Mouse (Mus musculus): Measurements from ENCODE around the gene Sept9.

Sept9 gene

DNA sequence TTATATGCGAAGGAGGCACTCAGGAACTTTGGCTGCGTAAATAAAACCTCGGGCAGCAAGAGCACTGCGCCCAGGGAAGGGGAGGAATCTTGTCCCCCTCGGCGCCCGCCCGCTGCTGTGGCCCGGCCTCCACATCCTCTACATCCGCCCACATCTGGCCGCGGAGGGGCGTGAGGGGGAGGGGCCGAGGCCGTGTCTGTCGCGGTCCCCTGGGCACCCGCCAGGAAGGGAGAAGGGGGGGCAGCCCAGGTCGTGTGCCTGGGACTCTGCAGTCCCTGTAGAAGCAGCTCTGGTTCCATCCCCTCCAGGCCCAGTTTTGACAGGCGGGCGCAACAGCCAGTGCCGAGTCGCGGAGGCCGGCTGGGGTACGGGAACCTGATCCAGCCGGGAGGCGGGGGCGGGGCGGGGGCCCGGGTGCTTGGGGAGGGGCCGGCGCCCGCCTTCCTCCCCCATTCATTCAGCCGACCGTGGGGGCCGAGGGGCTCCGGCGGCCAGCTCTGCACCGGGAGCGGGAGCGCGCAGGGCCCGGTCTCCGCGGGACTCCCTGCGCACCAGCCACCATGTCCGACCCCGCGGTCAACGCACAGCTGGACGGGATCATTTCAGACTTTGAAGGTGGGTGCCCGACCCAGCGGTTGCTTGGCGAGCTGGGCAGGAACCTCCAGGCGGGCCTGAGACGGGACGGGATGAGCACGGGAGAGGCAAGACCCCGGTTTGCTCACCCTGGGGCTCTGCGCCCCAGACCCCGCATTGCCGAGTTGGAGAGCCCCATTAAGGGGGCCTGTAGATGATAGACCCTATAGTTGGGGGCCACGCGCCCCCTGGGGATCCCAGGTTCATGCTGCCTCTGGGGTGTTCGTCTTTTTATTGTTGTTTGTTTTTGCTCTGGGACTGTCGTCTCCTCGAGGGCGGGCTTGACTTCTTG lies 66.8 kb downstream of the Sept9 start:
- no peak for DNase-seq (ENCODE audit: low read depth)

DNA sequence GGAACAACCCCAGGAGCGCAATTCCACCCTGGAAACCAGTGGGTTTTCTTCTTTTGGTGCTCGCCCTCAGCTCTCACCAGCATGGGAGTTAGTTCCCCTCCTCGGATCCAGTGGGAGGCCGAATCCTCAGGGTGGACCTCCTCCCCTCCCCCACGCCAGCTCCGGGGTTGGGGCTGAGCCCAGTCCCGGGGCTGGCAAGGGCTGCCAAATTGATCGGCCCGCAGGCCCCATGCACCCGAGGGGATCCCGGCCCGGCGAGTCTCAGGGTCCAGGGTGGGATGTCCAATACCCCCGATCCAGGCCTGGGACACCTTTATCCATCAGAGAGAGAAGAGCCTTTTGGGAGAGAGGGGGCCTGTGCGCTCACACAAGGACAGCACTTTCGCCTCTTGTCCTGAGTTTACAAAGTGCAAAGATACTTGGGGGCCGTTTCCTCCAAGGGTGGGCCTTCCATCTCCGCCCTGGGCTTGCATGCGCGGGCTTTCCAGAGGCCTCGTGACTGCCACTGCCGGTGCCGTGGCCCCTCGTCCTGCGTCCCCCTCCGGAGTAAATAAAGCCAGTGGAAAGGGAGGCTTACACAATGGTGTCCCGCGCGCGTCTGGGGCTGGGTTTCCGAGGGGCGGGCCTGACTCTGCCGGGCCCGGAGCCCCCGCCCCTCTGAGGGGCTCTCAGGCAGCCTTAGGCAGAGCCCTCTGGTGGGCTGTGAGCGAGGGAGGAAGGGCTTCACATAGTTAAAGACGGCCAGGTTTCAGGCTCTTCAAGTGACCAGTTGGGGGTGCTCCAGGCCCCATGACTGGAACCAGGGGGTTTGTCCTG lies 67.7 kb downstream of the Sept9 start:
- no peak for DNase-seq (ENCODE audit: low read depth)

DNA sequence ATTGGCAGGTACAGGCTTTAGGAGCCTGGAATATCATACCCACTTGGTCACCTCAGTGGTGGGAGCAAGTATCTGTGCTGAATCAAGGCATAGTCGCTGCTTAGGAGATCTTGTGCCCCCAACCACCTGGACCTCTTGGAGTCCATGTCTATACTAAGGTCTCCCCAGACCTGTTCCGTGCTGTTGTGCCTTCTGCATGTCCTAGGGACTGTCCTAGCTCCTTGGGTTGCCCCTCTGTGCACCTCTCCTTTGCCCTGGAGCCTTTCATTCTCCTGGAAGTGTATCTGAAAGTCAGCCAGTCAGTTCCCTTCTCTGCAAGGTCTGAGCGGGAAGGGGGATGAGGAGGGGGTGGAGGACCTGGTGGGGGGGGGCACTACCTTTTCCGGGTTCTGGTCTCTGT lies 68.4 kb downstream of the Sept9 start:
- DNase-seq (ENCODE audit: low read depth): no peak

DNA sequence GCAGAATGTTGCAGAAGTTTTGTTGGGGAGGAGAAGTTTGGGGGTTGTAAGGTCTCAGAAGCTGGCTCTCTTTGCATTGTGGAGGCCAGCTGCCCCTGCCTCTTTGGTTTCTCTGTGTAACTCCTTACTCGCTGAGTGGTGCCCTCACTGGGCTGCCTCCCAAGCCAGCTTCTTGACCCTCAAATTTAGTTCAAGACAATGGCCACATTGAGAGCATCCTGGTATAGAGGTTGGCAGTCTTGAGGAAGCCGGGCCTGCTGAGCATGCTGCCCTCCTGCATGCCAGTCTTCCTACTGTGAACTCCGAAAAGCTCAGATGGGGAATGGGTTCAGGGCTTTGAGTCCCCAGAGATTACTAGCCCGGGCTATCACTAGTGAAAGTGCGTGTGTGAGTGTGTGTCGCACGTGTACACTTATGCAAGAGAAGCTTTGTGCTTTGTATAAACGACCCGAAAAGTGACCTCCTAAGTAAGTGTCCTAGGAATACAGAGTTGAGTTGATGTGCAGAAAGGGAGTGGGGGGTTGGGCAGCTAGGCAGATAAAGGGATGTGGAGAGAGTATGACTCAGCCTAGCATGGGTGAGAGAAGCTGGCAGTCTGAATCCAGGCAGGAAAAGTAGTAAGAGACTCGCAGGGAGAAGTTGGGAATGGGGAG lies 69.0 kb downstream of the Sept9 start:
- DNase-seq (ENCODE audit: low read depth): no peak

DNA sequence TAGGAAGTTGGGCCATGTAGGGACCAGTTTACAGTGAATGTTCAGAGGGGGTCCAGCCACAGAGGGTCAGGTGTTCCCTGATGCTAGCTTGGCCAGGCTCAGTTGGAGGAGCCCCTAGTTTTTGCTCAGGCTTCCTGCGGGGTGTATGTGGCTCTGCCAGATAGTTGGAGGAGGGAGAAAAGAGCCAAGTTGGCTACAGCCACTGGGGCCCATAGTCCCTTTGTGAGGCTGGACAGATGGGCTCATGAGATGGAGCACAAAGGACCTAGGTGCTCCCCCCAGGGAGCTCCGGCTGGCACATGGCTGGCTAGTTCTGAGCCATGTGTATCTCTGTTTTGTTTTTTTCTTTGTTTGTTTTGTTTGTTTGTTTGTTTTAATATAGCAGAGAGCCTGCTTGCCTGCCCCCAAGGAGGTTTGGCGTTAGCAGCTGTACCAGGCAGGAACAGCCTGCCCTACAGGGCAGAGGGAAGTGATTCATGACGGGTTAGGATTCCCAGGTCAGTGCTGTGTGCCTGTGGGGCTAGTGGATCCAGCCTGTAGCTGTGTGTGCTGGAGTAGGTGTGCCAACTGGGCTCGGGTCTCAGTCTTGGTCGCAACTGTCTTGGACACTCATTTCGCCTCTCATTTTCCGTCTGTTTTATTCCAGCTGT lies 69.7 kb downstream of the Sept9 start:
- DNase-seq (ENCODE audit: low read depth): no peak

DNA sequence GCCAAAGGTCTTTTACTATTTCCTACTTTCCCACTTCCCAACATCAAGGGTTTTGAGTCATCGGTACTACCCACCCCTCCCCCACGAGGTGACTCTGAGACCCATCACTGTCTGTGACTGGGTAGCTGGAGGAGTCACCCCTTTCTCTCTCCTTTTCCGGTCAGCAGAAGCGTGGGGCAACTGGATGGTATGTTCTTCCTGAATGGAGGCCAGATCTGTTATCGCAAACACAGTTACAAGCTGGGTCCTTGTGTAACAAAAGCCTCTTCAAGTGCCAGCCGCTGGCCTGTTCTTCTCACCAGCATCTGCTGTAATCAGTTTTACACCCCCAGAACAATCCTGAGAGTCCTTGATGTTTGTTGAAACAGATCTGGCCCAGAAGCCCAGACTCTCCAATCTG lies 70.5 kb downstream of the Sept9 start:
- DNase-seq (ENCODE audit: low read depth): no peak

DNA sequence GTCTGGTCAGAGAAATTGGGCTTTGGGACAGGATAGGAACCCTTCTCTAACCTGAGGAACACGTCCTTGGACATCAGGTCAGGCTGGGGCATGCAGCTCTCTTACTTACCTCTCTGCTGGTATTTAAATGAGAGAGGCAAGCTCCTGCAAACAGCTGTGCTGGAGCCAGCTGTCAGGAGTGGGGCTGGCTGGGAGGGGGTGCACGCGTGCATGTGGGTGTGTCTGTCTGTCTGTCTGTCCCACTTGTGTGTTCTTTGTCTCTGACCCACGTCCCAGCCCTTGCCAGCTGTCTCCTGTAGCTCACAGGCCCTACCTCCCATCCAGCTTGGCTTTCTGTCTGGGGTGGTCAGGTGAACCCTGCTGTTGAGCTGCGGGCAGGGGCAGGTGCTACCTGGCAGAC lies 75.5 kb downstream of the Sept9 start:
- no peak for DNase-seq (ENCODE audit: low read depth)

DNA sequence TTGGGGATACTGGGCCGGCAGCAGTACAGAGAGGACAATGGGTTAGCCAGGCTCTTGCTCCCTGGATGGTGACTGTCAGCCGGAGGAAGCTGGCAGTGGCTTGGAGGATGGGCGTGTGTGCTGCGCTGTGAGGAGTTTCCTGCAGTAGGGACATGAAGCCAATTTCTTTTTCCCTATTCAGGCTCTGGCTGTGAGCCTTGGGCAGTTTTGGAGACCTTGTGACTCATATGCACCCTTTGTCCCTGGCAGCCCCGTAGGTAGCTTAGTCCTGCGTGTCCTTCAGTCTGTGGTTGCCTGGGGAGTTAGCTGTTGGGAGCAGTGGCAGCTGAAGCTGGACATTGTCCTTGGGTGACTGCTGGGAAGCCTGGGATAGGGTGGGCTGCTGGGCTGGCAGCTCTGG lies 76.5 kb downstream of the Sept9 start:
- no peak for DNase-seq (ENCODE audit: low read depth)

DNA sequence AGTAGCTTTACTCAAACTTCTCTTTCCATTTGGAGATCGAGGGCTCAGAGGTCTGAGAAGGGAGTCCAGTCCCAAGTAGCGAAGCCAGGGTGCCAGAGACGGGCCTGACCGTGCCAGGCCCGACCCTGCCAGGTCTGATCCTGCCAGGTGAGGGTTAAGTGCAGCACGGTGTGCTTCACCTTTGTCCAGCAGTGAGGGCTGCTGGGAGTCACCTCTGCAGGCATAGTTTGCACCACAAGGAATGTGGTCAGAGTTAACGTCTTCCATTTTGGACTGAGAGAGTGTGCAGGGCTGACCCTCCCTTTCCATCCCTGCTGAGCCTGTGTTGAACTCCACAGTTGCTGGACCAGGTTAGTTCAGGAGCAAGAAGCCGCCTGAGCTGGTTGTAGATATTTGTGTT lies 77.5 kb downstream of the Sept9 start:
- DNase-seq (ENCODE audit: low read depth): no peak

DNA sequence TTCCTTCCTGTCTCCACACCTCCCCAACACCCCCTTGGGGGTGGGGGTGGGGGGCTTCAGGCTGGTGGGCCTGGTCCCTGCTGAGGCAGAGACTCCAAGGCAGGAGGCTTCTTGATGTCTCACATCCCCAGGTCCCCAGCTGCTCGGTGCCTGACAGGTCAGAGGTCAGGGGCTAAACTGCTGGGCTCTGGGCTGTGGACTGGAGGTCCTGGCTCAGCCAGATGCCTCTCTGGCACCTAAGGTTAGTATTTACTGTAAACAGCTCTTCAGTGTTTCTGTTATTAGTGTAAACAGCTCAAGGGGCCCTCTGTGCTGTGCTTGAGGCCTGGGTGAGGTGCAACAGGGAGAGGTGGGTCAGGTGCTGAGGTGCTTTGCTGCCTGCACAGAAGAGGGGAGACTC lies 78.7 kb downstream of the Sept9 start:
- no peak for DNase-seq (ENCODE audit: low read depth)

DNA sequence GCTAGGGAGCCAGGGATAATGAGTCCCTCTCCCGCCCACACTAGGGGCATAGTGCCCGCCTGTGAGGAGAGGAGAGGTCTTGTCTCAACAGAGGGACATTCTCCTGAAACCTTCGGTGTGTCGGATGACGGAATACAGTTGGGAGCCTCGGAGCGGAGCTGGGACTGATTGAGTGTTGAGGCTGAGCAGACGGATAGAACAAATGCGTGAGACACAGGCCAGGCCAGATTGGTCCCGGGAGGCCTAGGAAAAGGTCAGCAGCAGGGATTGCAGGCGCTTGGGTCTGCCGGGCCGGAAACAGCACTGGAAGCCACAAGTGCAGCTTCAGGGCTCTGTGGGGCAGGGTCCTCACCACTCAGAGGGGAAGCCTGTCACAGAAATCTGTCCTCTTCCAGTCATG lies 79.1 kb downstream of the Sept9 start:
- DNase-seq (ENCODE audit: low read depth): no peak

DNA sequence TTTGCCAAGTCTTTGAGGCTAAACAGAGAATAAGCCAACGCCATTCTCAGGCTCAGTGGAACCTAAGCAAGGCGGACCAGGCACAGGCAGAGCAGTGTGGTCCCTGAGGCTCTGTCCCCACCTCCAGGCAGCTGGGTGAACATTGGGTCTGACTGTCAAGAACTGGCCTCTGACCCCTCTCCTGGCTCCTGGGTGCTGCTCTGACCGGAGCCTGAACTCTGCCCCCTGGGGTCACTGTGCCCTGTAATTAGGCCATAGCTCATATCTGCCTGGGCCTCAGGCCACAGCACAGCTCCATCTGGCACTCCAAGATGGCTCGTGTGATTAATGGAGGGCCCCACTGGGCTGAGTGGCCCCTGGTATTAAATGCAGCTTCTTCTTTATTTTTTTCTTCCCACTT lies 80.5 kb downstream of the Sept9 start:
- DNase-seq (ENCODE audit: low read depth): no peak

DNA sequence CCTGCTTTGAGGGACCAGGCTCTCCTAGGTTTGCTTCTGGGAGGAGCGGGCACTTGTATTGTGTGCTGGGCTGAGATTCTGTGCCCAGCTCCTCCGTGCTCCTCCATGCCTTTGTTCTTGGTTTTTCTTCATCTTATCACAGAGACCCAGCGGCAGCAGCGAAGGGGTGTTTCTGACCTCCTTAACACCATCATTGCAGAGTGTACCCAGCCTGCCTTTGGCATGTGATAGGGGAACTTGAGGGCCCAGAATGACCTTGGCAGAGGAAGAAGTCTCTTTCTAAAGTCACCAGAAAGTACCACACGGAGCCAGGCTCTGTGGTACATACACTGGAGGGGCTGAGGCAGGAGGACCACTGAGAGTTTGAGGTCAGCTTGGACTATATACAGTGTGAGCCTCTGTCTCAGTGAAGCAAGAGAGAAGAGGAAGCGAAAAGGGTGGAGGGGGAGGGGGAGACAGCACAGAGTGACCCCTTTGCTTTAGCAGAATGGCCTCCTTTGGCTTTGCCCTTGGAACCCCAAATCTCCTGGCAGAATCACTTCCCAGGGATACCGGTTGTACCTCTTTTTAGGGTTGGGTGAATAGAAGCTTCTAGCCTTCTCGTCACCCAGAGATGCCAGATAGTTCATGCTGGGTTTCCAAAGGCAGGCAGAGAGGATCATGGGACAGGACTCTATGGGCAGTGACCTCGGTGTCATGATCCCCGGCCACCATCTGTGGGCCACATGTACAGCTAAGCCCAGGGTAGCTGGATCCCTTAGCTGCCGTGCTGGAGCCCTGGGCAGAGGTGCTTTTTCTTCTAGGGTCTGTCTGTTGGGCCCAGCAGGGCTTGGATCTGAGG lies 83.8 kb downstream of the Sept9 start:
- no peak for DNase-seq (ENCODE audit: low read depth)

DNA sequence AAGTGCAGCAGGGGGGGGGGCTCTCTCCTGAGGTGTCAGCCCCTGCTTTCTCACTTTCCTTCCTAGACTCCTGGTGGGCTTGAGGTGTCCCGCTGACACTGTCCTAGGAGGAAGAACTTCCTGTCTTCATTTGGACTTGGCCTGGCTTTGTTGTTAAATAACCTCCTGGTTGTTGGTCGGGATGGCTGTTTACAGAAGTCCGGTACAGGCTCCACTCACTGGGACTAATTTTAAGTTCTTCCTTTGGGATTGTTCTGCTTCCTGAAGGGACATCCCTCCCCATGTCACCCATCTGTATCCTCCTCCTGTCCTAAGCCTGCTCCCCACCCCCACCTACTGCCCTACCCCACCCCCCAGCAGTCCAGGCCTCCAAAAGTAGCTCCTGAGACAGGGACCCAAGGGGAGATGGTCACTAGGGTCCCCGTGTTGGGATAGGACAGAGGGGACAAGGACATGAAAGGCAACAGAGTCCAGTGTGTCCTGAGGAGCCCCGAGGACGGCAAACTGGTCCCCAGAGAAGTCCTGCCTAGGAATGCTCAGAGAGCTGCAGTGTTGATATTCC lies 84.5 kb downstream of the Sept9 start:
- DNase-seq (ENCODE audit: low read depth): no peak

DNA sequence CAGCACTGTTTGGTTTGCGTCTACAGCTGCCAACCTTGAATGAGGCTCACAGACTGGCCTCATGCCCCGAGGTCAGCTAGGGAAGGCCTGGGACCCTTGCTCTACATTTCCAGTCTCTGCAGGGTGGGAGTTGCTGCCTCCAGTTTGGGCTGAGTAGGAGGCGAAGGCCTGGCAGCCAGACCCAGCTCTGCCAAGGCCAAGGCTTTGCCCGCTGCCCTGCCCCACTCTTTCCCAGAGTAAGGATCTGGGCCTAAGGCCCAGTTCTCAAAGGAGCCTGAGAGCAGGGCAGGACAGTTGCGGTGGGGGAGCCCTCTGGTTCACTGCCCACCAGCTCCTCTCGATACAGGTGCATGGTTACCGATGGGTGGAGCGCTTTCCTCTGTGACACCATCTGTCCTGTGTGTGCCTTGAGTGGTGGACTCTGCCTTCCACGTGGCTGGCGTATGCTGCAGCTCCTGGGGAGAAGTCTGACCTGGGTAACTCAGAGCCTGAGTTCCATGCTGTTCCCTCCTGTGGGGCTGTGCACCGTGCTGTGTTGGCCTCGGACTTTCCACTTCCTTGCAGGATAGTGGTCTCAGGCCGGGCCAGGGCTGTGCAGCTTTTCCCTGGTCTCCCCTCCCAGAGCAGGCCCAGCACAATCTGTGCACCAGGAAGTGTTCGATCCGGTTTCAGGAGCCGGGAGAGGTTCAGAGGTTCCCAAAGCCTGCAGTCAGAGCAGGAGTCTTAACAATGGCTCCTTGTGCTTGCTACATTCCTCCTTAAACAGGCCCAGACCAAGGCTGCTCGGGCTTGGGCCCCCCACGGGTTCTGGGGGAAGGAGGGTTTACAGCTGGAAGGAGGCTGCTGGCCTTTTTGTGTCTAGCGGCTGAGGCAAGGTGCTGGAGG lies 85.5 kb downstream of the Sept9 start:
- DNase-seq (ENCODE audit: low read depth): no peak

DNA sequence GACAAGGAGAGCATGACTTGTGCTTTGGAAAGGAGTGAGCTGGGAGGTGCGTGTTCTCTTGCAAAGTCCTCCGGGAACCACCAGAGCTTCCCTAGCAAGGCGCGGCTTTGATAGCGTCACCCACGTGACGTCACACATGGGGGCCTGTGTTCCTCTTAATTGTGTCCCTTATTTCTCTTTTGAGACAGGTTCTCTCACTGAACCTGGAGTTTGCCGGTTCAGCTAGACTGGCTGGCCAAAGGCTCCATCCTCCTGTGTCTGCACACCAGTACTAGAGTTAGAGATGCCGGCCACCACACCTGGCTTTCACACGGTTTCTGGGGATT lies 86.1 kb downstream of the Sept9 start:
- DNase-seq (ENCODE audit: low read depth): no peak

DNA sequence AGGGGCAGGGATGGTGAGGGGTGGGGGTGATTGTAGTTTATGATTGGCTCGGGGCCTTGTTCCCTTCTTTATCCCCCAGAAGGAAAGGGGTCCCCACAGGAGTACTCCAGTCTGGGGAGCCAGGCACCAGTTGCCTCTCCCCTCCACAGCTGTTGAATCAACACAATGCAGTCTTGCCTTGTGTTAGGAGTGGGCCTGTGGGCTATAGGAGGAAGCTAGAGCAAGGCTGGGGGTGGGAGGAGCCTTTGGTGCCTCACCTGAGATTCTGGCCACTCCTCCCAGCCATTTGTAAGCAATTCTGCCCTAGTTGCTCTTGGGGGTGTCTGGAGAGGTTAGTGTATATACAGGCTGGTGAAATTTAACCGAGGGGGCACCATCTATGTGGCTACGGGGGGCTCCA lies 88.3 kb downstream of the Sept9 start:
- DNase-seq (ENCODE audit: low read depth): no peak

DNA sequence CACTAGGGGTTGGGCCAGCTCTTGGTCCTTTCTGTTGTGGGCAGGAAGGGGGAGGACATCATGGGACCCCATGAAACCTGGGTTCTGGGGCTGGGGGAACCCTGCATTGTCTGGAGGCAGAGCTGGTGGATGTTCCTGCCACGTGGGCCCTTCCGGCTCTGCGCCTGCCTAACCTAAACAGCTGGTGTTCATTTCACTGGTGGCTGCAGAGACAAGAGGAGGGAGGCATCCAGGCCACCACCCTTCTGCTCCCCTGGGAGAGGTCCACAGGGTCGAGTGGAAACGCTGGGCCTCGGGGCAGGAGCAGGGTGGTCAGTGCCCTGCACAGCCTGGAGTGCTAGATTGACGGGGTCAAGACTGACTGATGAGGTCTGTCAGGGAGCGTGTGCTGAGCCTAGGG lies 89.3 kb downstream of the Sept9 start:
- no peak for DNase-seq (ENCODE audit: low read depth)

DNA sequence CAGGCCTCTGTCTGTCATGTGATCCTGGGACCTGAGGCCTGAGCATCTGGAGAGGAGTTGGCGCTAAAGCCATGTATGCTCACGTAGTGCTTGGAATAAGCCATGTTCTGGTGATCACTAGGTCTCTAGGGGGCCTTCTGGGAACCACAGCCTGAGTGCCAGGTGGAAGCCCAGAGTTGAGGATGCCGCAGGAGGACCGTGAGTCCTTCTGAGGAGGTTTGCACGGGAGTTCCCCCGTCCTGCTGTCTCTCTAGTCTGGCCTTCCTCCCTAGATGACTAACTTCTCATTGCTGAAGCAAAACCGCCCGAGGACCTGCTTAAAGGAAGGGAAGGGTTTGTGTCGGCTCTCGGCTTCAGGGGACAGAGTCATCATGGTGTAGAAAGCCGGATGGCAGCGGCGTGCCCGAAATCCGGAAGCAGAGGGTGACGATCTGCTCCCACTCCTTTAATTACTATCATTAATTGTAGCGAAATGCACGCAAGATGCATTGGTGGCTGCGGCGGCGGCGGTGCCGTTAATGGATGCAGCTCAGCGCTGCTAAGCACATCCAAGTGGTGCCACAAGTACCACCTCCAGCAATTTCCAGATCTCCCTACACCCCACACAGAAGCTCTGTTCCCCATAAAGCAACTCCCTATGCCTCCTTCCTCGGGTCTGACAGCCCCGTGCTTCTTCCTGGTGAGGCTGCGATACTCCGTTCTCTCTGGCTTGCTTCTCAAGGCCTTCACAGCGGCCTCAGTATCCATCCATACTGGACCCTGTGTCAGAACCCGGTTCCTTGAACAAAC lies 92.0 kb downstream of the Sept9 start:
- no peak for DNase-seq (ENCODE audit: low read depth)

Data from fibroblast of lung, adult 2 months (primary cell).